Mouse (Mus musculus) CH12.LX (cell line): ENCODE results near the gene Cdk9. TPM values are rescaled to one million over a fixed set of nuclear protein-coding genes. Genes with fewer than 3 reads are reported as not detected.

Experiments
- DNase-seq: peaks from one replicate; pipeline ENCODE4 v3.0.0-alpha.2; 2013; ENCODE audit errors: extremely low read depth
- H3K27ac ChIP-seq: 2 replicates; pipeline ENCODE4 v1.5.1; 2012; ENCODE audit warnings: low read depth, mild to moderate bottlenecking, control low read depth, moderate library complexity; ENCODE audit not compliant: insufficient read depth
- H3K27me3 ChIP-seq: replicated peaks from 2 replicates; pipeline ENCODE3; 2012; ENCODE audit warnings: inconsistent platforms
- H3K36me3 ChIP-seq, 2 experiments: replicated peaks in 1 of 2; 2 replicates each; pipeline versions ENCODE3 to v1.6.1; 2012; ENCODE audit warnings: inconsistent platforms in 1 of 2, low read length in 1 of 2, mild to moderate bottlenecking in 1 of 2, mixed read lengths in 1 of 2, moderate library complexity in 1 of 2; ENCODE audit not compliant: control insufficient read depth in 1 of 2, insufficient read depth in 1 of 2
- H3K4me1 ChIP-seq, 2 experiments: 2 replicates each; pipeline ENCODE4 v1.6.1; 2012; ENCODE audit warnings: inconsistent platforms in 1 of 2, moderate library complexity in 1 of 2; ENCODE audit not compliant: insufficient read depth in 2 of 2, control insufficient read depth in 1 of 2
- H3K4me2 ChIP-seq: 2 replicates; pipeline ENCODE4 v1.6.1; 2012; ENCODE audit warnings: low read depth, mild to moderate bottlenecking, control low read depth; ENCODE audit not compliant: poor library complexity, insufficient read depth, severe bottlenecking
- H3K4me3 ChIP-seq, 3 experiments: fragments of 150-350 bp in 1 of 3; sonication (generic) in 1 of 3; replicated peaks in 1 of 3; 2 replicates each; pipeline versions ENCODE3 to v1.5.1; 2011 to 2012; ENCODE audit warnings: low read depth in 2 of 3, low read length in 2 of 3, mild to moderate bottlenecking in 2 of 3, moderate library complexity in 2 of 3, control low read depth in 1 of 3, improper control_type of control experiment in 1 of 3, inconsistent platforms in 1 of 3, mixed read lengths in 1 of 3; ENCODE audit not compliant: poor library complexity in 1 of 3
- H3K79me2 ChIP-seq: replicated peaks from 2 replicates; pipeline ENCODE4 v1.6.1; 2012; ENCODE audit warnings: mild to moderate bottlenecking, moderate library complexity; ENCODE audit not compliant: control insufficient read depth, poor library complexity, insufficient read depth, severe bottlenecking; ENCODE audit errors: extremely low read depth
- H3K9ac ChIP-seq: 2 replicates; pipeline ENCODE4 v1.6.1; 2012; ENCODE audit warnings: low read depth, mild to moderate bottlenecking, control low read depth, moderate library complexity; ENCODE audit not compliant: insufficient read depth
- H3K9me3 ChIP-seq: replicated peaks from 2 replicates; pipeline ENCODE3; 2012; ENCODE audit warnings: low read length, inconsistent platforms, mixed read lengths
- CHD1 ChIP-seq: IDR thresholded peaks from 2 replicates; pipeline ENCODE4 v1.6.1; 2012; ENCODE audit warnings: low read depth, low read length, improper control_type of control experiment, inconsistent platforms
- CHD2 ChIP-seq: IDR thresholded peaks from 2 replicates; pipeline ENCODE4 v1.6.1; 2011; ENCODE audit warnings: low read length, improper control_type of control experiment
- CTCF ChIP-seq, 2 experiments: IDR thresholded peaks in 1 of 2; conservative IDR thresholded peaks in 1 of 2; 2 replicates each; pipeline ENCODE4 v1.5.1; 2011 to 2012; ENCODE audit warnings: low read depth in 2 of 2, low read length in 2 of 2, improper control_type of control experiment in 1 of 2, inconsistent platforms in 1 of 2, mild to moderate bottlenecking in 1 of 2, moderate library complexity in 1 of 2
- ELF1 ChIP-seq: IDR thresholded peaks from 2 replicates; pipeline ENCODE4 v1.6.1; 2014; ENCODE audit warnings: low read depth, mild to moderate bottlenecking, inconsistent platforms, low read length, improper control_type of control experiment
- ETS1 ChIP-seq: conservative IDR thresholded peaks from 2 replicates; pipeline ENCODE4 v1.6.1; 2012; ENCODE audit warnings: low read depth, mild to moderate bottlenecking, inconsistent platforms, low read length, improper control_type of control experiment, moderate library complexity
- GABPA ChIP-seq: IDR thresholded peaks from 2 replicates; pipeline ENCODE4 v1.6.1; 2012; ENCODE audit warnings: low read depth, low read length, improper control_type of control experiment, inconsistent platforms; ENCODE audit not compliant: insufficient replicate concordance
- HCFC1 ChIP-seq: IDR thresholded peaks from 2 replicates; pipeline ENCODE4 v1.6.1; 2012; ENCODE audit warnings: low read depth, mild to moderate bottlenecking, inconsistent platforms, low read length, improper control_type of control experiment
- JUN ChIP-seq: IDR thresholded peaks from 2 replicates; pipeline ENCODE4 v1.6.1; 2011; ENCODE audit warnings: low read depth, mild to moderate bottlenecking, low read length, improper control_type of control experiment, moderate library complexity; ENCODE audit not compliant: insufficient read depth
- JUND ChIP-seq: conservative IDR thresholded peaks from 2 replicates; pipeline ENCODE4 v1.6.1; 2011; ENCODE audit warnings: low read depth, low read length, improper control_type of control experiment
- MAX ChIP-seq: IDR thresholded peaks from 2 replicates; pipeline ENCODE4 v1.6.1; 2011; ENCODE audit warnings: low read length, improper control_type of control experiment
- MAZ ChIP-seq: IDR thresholded peaks from 2 replicates; pipeline ENCODE4 v1.6.1; 2012; ENCODE audit warnings: low read depth, mild to moderate bottlenecking, inconsistent platforms, low read length, improper control_type of control experiment, moderate library complexity
- NELFE ChIP-seq: IDR thresholded peaks from 2 replicates; pipeline ENCODE4 v1.6.1; 2011; ENCODE audit warnings: low read depth, low read length, improper control_type of control experiment
- NRF1 ChIP-seq: IDR thresholded peaks from 2 replicates; pipeline ENCODE4 v1.6.1; 2014; ENCODE audit warnings: low read depth, mild to moderate bottlenecking, inconsistent platforms, low read length, improper control_type of control experiment, moderate library complexity
- PAX5 ChIP-seq: IDR thresholded peaks from 2 replicates; pipeline ENCODE4 v1.6.1; 2012; ENCODE audit warnings: low read length, inconsistent platforms, mixed read lengths
- RAD21 ChIP-seq: IDR thresholded peaks from 2 replicates; pipeline ENCODE4 v1.6.1; 2011; ENCODE audit warnings: low read depth, mild to moderate bottlenecking, low read length, improper control_type of control experiment, moderate library complexity
- RCOR1 ChIP-seq: conservative IDR thresholded peaks from 2 replicates; pipeline ENCODE4 v1.6.1; 2012; ENCODE audit warnings: low read depth, mild to moderate bottlenecking, inconsistent platforms, low read length, improper control_type of control experiment
- SIN3A ChIP-seq: IDR thresholded peaks from 2 replicates; pipeline ENCODE4 v1.6.1; 2012; ENCODE audit warnings: low read length, improper control_type of control experiment, inconsistent platforms
- TBP ChIP-seq: conservative IDR thresholded peaks from 2 replicates; pipeline ENCODE4 v1.6.1; 2011; ENCODE audit warnings: low read depth, low read length, improper control_type of control experiment
- TCF12 ChIP-seq: IDR thresholded peaks from 2 replicates; pipeline ENCODE4 v1.6.1; 2014; ENCODE audit warnings: low read depth, mild to moderate bottlenecking, inconsistent platforms, low read length, improper control_type of control experiment
- USF1 ChIP-seq: IDR thresholded peaks from 2 replicates; pipeline ENCODE4 v1.6.1; 2014; ENCODE audit warnings: low read depth, mild to moderate bottlenecking, inconsistent platforms, low read length, improper control_type of control experiment
- USF2 ChIP-seq: conservative IDR thresholded peaks from 2 replicates; pipeline ENCODE4 v1.6.1; 2011; ENCODE audit warnings: low read depth, low read length, improper control_type of control experiment
- ZC3H11A ChIP-seq: IDR thresholded peaks from 2 replicates; pipeline ENCODE4 v1.6.1; 2012; ENCODE audit warnings: low read depth, mild to moderate bottlenecking, inconsistent platforms, low read length, improper control_type of control experiment
- ZKSCAN1 ChIP-seq: IDR thresholded peaks from 2 replicates; pipeline ENCODE4 v1.6.1; 2012; ENCODE audit warnings: low read depth, inconsistent platforms, low read length, improper control_type of control experiment, borderline replicate concordance
- ZMIZ1 ChIP-seq: IDR thresholded peaks from 2 replicates; pipeline ENCODE4 v1.6.1; 2012; ENCODE audit warnings: low read depth, mild to moderate bottlenecking, inconsistent platforms, low read length, improper control_type of control experiment
- ZNF384 ChIP-seq: IDR thresholded peaks from 2 replicates; pipeline ENCODE4 v1.6.1; 2012; ENCODE audit warnings: low read depth, low read length, improper control_type of control experiment, inconsistent platforms
- dilution Hi-C: fragments of 300-500 bp; cut with MboI; formaldehyde crosslinking; loops from 2 replicates; pipeline ENCODE4 v1.14.3; 2020; ENCODE audit warnings: low sequenced_read_pairs; ENCODE audit not compliant: extremely low pct_unique_long_range_greater_than_20kb, extremely low pct_ligation_motif_present
- in situ Hi-C: fragments of 300-500 bp; cut with MboI; formaldehyde crosslinking; loops from 3 replicates; pipeline ENCODE4 v1.14.3; 2019; ENCODE audit warnings: low sequenced_read_pairs, low pct_ligation_motif_present, low pct_unique_long_range_greater_than_20kb, mixed read lengths
- polyA plus RNA-seq: library from polyadenylated mRNA; unstranded; fragments of >175 nt; gene quantifications from 2 replicates; pipeline ENCODE4 v1.2.1, GENCODE M21; 2012; ENCODE audit warnings: low read depth; ENCODE audit not compliant: insufficient read length
- total RNA-seq, 2 experiments: library from RNA; depleted of rRNA; stranded (reverse); fragments of 300-350 nt in 1 of 2; fragments of >200 nt in 1 of 2; gene quantifications; 2 replicates each; pipeline ENCODE4 v1.2.3; 2012 to 2014

The Cdk9 gene
- total and polyA plus RNA-seq, 3 experiments = 41.7 to 136 (median 73.7) TPM

DNA sequence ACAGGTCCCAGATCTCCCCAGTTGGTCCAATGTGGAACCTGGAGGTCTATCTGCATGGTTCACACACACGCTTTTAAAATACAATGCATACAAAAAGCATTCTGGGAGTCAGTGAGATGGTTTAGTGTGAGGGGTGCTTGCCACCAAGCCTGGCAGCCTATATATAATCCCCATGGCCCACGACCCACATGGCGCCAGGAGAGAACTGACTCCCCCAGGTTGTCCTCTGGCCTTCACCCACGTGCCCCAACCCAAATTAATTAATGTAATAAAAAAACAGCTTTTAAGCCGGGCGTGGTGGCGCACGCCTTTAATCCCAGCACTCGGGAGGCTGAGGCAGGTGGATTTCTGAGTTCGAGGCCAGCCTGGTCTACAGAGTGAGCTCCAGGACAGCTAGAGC, 29.2 kb downstream of the Cdk9 start:
- Histone ChIP-seq H3K79me2 (no peaks in the 10 kb centered on the region), H3K27me3 (no peaks in the 10 kb centered on the region), H3K36me3 (peaks cover 56 to 84% of the 10 kb centered on the region in 2 experiments), H3K27ac (no peak overlapping the region), H3K4me2 (no peak overlapping the region), H3K9ac (no peak overlapping the region), H3K4me3 (no peak overlapping the region), H3K4me1 (peaks cover 0 to 5% of the 10 kb centered on the region in 2 experiments; a peak in 2 of 4 replicates), H3K9me3 (no peaks in the 10 kb centered on the region)
- TF ChIP-seq TCF12 (no peak), CHD2 (no peak), ZNF384 (no peak), TBP (no peak), ZC3H11A (no peak), NELFE (no peak), MAX (no peak), RAD21 (no peak), CTCF (conservative IDR thresholded peaks at IDR 0.05 in 1 of 2, IDR thresholded peaks at IDR 0.05 in 1 of 2; ENCODE audit: low read depth in 2 of 2, low read length in 2 of 2) (no peak), SIN3A (no peak), MAZ (no peak), USF2 (no peak), ZKSCAN1 (no peak), JUND (no peak), ZMIZ1 (no peak), ETS1 (no peak), RCOR1 (no peak), NRF1 (no peak)
- no peak for DNase-seq
- dilution Hi-C loops (no loop called here), in situ Hi-C loops (loop anchor here (5.0 kb wide), 1 partner anchor 96 kb away; the partner anchor contains the start of gene St6galnac4)

DNA sequence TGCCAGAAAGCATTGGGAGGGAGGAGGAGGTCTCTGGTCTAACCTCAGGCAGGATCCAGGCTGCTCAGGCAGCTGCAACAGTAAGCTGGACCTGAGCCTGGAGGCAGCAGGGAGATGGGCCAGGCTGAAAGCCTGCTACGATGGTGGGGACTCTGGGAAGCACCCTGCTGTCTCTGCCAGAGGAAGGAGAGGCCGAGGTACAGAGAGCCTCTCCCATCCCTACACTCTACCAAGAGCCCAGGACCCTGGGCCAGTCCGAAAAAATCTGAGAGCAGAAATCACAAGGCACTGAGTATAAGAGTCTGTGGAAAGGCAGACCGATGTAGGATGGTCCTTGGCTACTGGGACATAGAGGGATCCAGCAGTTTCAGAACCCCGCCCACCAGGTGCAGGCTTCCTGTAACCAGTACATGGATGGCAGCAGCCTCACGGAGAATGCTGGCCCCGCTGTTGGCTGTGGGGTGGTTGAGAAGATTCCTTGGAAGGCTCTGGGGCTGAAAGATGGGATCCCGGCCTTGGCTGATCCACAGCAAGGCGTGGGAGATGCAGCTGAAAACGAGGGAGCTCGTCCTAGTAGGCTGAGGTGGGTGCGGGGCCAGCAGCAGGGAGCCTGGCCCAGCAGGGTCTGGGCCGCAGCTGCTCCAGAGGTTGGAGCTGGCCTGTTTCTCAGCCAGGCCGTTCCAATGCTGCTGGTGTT, 30.0 kb downstream of the Cdk9 start:
- no peak overlapping the region for H3K27ac ChIP-seq
- TF ChIP-seq PAX5 (no peak), TCF12 (no peak), CHD2 (no peak), USF1 (no peak), CHD1 (no peak), ELF1 (no peak), GABPA (no peak), NRF1 (no peak), JUN (no peak), ZC3H11A (no peak), ETS1 (no peak), HCFC1 (no peak), JUND (no peak), MAZ (no peak)
- dilution Hi-C loops (no loop called here), in situ Hi-C loops (loop anchor here (5.0 kb wide), 1 partner anchor 96 kb away; the partner anchor contains the start of gene St6galnac4)
- peaks cover 0 to 5% of the 10 kb centered on the region in 2 experiments; a peak in 2 of 4 replicates for H3K4me1 ChIP-seq
- peaks cover 48 to 76% of the 10 kb centered on the region in 2 experiments for H3K36me3 ChIP-seq
- H3K79me2 ChIP-seq = no peaks in the 10 kb centered on the region
- no peak for DNase-seq
- no peak overlapping the region for H3K9ac ChIP-seq
- H3K4me3 ChIP-seq = no peak overlapping the region
- no peaks in the 10 kb centered on the region for H3K9me3 ChIP-seq
- H3K27me3 ChIP-seq = no peaks in the 10 kb centered on the region
- H3K4me2 ChIP-seq = no peak overlapping the region
